Mouse (Mus musculus): Measurements from ENCODE around the gene Lonp1. TPM values are rescaled to one million over a fixed set of nuclear protein-coding genes. Genes with fewer than 3 reads are reported as not detected.

The Lonp1 gene
- total RNA-seq, 2 experiments from 2014 or later, result 118 to 124 TPM

- DNase-seq, result no peak
- intact Hi-C loops (cut with DNase I), result no loop called here
Observed at GRCm38 (mm10) chr17:56604070-56604380, 22.7 kb downstream of the Lonp1 start.

DNA sequence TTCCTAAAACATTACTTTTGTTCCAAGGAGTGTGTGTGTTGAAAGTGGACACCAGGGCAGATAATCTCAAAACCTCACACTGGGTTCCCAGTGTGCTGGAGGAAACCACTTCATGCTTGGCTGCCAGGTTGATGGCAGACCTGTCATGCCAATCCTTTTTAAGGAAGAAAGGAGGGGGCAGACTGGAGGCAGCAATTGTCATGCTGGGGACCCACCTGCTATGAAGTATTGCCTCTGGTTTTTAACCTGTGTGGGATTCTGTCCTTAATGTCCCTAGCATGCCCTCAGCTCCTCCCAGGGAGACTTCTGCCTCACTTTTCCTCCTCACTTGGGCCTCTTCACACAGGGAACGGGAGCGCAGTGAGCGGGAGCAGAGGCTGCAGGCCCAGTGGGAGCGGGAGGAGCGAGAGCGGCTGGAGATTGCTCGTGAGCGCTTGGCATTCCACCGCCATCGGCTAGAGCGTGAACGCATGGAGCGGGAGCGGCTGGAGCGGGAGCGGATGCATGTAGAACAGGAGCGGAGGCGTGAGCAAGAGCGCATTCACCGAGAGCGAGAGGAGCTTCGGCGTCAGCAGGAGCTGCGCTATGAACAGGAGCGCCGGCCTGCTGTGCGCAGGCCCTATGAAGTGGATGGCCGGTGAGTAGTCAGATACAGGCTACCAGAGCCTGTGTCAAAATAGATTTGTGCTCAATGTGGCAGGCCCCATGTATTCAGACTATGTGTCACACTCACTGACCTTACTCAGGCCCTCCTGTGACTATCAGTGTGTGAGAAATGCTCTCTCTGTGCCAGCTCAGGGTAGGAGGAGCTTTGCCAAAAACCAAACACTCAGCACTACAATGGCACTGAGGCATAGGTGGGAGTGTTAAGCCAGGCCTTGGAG is 23.3 kb downstream of the Lonp1 start:
- intact Hi-C loops (cut with DNase I), result no loop called here
- DNase-seq, result no peak

- intact Hi-C loops (cut with DNase I), result no loop called here
- peak in 1 of 2 experiments; percentile 21 for DNase-seq
Observed at GRCm38 (mm10) chr17:56593527-56594271, 33.0 kb downstream of the Lonp1 start.

DNA sequence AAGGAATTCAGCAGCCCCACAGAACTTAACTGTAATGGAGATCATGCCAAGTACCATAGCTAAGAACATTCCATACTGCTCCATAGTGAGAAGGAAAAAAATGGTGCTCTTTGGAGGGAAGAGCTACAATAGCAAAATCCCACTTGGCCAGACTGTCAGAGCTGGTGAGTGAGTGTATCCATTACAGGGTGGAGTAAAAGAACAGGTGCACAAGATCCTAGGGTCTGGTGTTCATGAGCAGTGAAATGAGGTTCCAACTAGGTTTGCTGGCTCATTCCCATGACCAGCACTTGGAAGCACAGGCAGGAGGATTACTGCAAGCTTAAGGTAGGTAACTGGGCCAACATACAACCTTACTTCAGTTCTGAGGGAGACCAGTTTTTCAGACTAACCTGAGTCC is 34.1 kb downstream of the Lonp1 start:
- intact Hi-C loops (cut with DNase I), result no loop called here

DNA sequence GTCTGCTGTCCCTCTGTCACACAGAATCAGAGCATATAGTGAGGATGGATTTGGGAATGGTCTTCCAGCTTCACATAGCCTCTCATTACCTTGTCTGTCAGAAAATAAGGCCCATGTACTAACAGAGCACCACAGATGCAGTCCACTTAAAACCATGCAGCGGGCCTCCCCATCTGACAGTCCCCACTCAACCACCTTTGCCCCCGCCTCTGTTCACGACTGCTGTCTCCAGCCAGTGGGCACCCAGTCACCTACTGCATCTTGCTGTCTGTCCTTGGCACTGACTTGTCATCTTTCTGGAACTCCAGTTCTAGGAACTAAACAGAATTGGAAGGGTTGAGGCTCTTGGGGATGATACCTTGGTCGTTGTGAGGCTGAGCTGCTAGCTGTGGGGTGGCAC is 37.8 kb downstream of the Lonp1 start:
- no peak for DNase-seq
- intact Hi-C loops (cut with DNase I), result loop anchor here (5.0 kb wide), 1 partner anchor 128 kb away; the partner anchor contains the start of genes Ndufa11 and Vmac

More for the DNA sequence above, 34.1 kb downstream of the Lonp1 start:
- no peak for DNase-seq

GRCm38 (mm10) chr17:56587773-56588172 is 38.9 kb downstream of the Lonp1 start:
- intact Hi-C loops (cut with DNase I), result loop anchor here (5.0 kb wide), 1 partner anchor 130 kb away; the partner anchor contains the start of genes Ndufa11 and Vmac
- DNase-seq, result no peak

DNA sequence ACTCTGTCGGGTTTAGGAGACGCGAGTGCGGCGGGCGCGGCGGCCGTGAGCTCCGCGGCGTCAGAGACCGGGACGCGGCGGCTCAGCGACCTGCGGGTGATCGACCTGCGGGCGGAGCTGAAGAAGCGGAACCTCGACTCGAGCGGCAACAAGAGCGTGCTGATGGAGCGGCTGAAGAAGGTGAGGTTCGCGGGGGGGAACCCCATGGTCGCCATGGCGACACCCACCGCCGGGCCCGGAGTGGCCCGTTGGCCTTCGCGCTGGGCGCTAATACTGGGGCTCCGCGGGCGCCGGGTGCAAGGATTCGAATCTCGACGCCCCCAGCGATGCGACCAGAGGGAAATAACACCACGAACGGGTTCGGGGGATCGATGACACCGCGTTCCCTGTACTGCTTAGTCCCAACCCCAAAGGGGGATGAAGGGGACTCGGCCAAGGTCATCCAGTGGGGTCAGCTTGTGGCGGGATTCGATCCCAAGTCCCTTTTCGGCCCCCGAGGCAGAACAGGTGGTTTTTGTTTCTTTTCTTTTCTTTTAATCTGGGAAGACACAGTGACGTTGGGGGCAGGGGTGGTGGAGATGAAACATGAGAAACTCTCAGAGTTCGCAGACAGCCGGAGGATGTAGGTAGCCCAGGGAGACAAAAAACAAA is 41.4 kb downstream of the Lonp1 start:
- intact Hi-C loops (cut with DNase I), result loop anchor here (1.0 to 5.0 kb wide), 2 partner anchors 24 to 132 kb away; partner anchors contain the start of genes 2410015M20Rik, Ndufa11 and Vmac
- peak in 1 of 2 experiments; percentile 58 for DNase-seq

GRCm38 (mm10) chr17:56584257-56585130 is 42.2 kb downstream of the Lonp1 start, which contains the start of the genes Safb2 and Safb:
Gene Safb2, minus strand, starts transcription at chr17:56584585.
Gene Safb, plus strand, starts transcription at chr17:56584825.
- peak; percentile 99 for DNase-seq
- intact Hi-C loops (cut with DNase I), result loop anchor here (1.0 to 5.0 kb wide), 3 partner anchors 25 to 297 kb away; partner anchors contain the start of genes 2410015M20Rik, Ndufa11 and Vmac

DNA sequence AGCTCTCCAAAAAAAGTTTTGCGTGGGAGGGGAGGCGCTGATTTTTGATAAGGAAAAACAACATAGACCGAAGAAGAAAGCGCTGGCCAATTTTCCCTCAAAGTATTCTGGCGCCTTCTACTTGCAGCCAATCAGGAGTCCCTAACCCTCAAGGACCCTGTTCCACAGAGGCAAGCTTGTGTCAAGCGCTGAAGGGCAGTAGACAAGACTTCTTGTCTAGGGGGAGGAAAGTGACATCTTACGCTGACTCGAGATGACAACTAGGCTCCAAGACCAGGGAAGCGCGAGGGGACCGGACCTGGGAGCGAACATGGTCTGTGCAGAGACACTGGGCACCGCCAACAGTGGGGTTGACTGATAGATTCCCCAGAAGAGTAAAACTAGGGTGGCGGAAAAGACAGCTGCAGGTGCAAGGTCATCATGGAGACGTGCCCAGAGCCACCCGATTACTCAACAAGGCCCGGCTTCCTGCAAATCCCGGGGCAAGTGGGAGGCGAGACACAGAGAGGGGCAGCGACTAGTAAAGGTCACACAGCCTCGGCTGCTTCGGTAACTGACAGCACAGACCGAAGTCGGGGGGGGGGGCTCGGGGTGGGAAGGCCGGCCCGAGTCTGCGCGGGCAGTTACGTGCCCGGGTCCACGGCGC is 43.0 kb downstream of the Lonp1 start:
- peak in 1 of 2 experiments; percentile 43 for DNase-seq
- intact Hi-C loops (cut with DNase I), result loop anchor here (5.0 kb wide), 1 partner anchor 296 kb away; no protein-coding TSS in a partner anchor

DNA sequence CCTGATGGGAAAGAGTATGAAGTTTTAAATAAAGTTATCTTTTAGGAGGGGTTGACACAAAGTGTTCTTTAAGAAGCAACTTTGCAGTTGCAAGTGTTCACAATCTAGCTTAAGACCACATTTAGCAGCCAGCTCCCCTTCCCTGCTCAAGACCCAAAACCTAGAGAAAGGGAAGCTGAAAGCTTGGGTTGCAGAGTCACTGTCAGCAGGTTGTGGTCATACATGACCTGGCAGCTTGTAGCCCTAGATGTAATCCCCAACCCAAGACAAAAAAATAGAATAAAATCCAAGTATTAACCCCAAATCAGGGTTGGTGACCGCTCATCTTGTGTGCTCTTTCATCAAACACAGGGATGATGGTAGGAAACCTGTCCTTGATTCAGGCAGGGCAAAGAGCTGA is 43.6 kb downstream of the Lonp1 start:
- no peak for DNase-seq
- intact Hi-C loops (cut with DNase I), result loop anchor here (5.0 kb wide), 1 partner anchor 296 kb away; no protein-coding TSS in a partner anchor

GRCm38 (mm10) chr17:56572939-56573338 is 53.7 kb downstream of the Lonp1 start:
- intact Hi-C loops (cut with DNase I), result no loop called here
- no peak for DNase-seq

- no peak for DNase-seq
Observed at GRCm38 (mm10) chr17:56572154-56572553, 54.5 kb downstream of the Lonp1 start.

GRCm38 (mm10) chr17:56570287-56570686 is 56.4 kb downstream of the Lonp1 start:
- intact Hi-C loops (cut with DNase I), result no loop called here
- no peak for DNase-seq

More at GRCm38 (mm10) chr17:56572154-56572553, 54.5 kb downstream of the Lonp1 start:
- intact Hi-C loops (cut with DNase I), result no loop called here

- no peak for DNase-seq
- intact Hi-C loops (cut with DNase I), result loop anchor here (10.0 kb wide), 1 partner anchor 473 kb away; no protein-coding TSS in a partner anchor
Observed at GRCm38 (mm10) chr17:56567370-56567769, 59.3 kb downstream of the Lonp1 start.

- intact Hi-C loops (cut with DNase I), result loop anchor here (10.0 kb wide), 1 partner anchor 472 kb away; no protein-coding TSS in a partner anchor
- no peak for DNase-seq
Observed at GRCm38 (mm10) chr17:56566918-56567317, 59.8 kb downstream of the Lonp1 start.

- DNase-seq, result no peak
- intact Hi-C loops (cut with DNase I), result loop anchor here (10.0 kb wide), 1 partner anchor 471 kb away; no protein-coding TSS in a partner anchor
Observed at GRCm38 (mm10) chr17:56566293-56566692, 60.4 kb downstream of the Lonp1 start.
